Mouse (Mus musculus) bone marrow macrophage, adult 2 months (primary cell): ENCODE results near the gene Trim46.

Experiments used
- CTCF ChIP-seq: IDR thresholded peaks from 2 replicates; pipeline ENCODE4 v1.5.1; 2012; ENCODE audit warnings: low read depth, mild to moderate bottlenecking, low read length, moderate library complexity
- POLR2A ChIP-seq: IDR thresholded peaks from 2 replicates; pipeline ENCODE4 v1.6.1; 2012; ENCODE audit warnings: mild to moderate bottlenecking, low read depth, low read length, borderline replicate concordance

DNA sequence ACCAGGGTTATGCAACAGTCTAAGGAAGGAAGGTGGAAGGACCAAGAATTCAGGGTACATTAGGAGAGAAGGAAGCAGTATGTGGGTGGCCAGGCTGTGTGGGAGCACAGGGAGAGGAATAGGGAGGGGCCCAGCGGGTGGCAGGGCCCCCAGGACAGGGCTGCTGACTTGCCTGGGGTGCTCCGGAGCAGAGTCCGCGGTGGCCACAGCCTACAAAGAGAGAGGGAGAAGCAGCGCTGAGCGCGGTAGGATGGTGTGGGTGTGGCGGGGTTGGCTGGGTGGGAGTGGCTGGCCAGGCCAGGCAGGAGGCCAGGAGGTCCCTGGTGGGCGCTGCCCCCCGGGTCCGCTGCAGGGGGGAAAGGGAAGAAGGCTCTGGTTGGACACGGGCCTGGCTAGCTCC is 7.6 kb downstream of the Trim46 start:
- no peak for TF ChIP-seq POLR2A
- no peak for TF ChIP-seq CTCF
